8 mouse cellular contexts compared by ENCODE assay signal in the genomic region with DNA sequence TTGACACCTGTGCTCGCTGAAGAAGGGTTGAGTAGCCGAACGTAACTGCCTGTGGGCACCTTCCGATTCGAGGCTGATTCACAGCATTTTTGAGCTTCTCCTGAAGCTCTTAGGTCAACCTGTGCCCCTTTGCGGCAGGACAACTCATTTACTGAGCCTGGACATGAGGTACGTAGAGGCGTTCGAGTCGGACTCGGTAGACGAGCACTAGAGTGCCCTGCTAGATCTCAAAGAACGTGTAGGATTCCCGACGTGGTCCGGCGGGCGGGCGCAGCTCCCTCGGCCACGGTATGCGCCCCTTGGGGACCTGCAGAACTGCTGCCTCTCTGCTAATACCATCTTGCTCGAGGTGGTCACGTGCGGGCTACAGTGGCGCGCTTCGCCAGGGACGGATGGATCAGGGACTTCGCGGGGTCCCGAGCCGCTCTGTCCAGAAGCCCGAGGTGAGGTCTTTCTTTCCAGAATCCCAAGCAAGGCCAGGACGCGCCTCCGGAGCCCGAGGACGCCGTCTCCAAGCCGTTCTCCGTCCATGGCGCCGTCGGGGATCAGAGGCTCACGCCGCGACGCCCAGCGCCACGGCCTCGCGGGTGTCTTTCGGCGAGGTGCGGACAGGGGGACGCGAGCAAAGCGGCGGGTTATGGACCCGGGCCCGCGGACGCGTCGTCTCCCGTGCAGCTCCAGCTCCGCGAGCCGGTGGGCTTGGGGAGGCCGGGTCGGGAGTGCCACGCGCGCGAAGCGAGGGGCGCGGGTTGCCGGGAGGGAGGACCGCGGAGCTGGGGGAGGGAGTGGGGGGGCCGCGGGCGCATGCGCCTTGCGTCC. TPM values are rescaled to one million over a fixed set of nuclear protein-coding genes. Genes with fewer than 3 reads are reported as not detected.
A peak's percentile ranks its signal among the peaks of the same experiment; 100 is the strongest.
DNase-seq lines count a peak whose midpoint lies in the region; ATAC-seq and TF ChIP-seq lines count a peak whose summit lies in the region.

Sfmbt1 (plus strand) TSS at position 51 of the 819 bp plus-strand sequence.

- H3K4me1 ChIP-seq in heart, adult 2 months (ENCODE audit: control insufficient read depth, insufficient read depth, low read length) = peaks cover 4% of the 10 kb centered on the region
- H3K4me1 ChIP-seq in kidney, embryonic 16.5 days (ENCODE audit: insufficient read depth, low read length) = peaks cover 9% of the 10 kb centered on the region
- peaks cover 13% of the 10 kb centered on the region for H3K4me1 ChIP-seq in liver, embryonic 16.5 days (ENCODE audit: control insufficient read depth, low read depth, low read length)
- no peaks in the 10 kb centered on the region; the same call in 1 of the 2 replicates for H3K4me1 ChIP-seq in small intestine, adult 2 months (ENCODE audit: control insufficient read depth, insufficient read depth, insufficient read length, low read length)

- no peak for DNase-seq in cerebellum, adult 9-11 months
- DNase-seq in CD8-positive naive resting alpha-beta T cell, adult 2 months (ENCODE audit: low read depth in 2 of 2, low spot score in 2 of 2) = peak; percentile 3 to 59
- peak; percentile 89 to 90 for DNase-seq in cerebellum, postnatal 14 days
- DNase-seq in heart, adult 2 months = no peak

- H3K36me3 ChIP-seq in heart, adult 2 months (ENCODE audit: control insufficient read depth, insufficient read depth, low read length) = peaks cover 3% of the 10 kb centered on the region; the same call in 1 of the 2 replicates
- H3K36me3 ChIP-seq in kidney, embryonic 16.5 days (ENCODE audit: insufficient read depth, low read length) = no peaks in the 10 kb centered on the region
- H3K36me3 ChIP-seq in liver, embryonic 16.5 days (ENCODE audit: control insufficient read depth, insufficient read depth) = no peaks in the 10 kb centered on the region
- no peaks in the 10 kb centered on the region for H3K36me3 ChIP-seq in small intestine, adult 2 months (ENCODE audit: control insufficient read depth, insufficient read depth, low read length)

- H3K27me3 ChIP-seq in heart, adult 2 months (ENCODE audit: control insufficient read depth, insufficient read depth, low read length) = no peaks in the 10 kb centered on the region
- peaks cover 10% of the 10 kb centered on the region for H3K27me3 ChIP-seq in kidney, embryonic 16.5 days (ENCODE audit: insufficient read depth, low read length)
- H3K27me3 ChIP-seq in liver, embryonic 16.5 days (ENCODE audit: control insufficient read depth, insufficient read depth, low read depth, low read length) = peaks cover 10% of the 10 kb centered on the region
- peaks cover 5% of the 10 kb centered on the region; the same call in 1 of the 2 replicates for H3K27me3 ChIP-seq in small intestine, adult 2 months (ENCODE audit: control insufficient read depth, insufficient read depth, low read length)

- H3K79me2 ChIP-seq in heart, adult 2 months (replicated peaks; ENCODE audit: control insufficient read depth, insufficient read depth, low read length) = no peaks in the 10 kb centered on the region

- H3K4me2 ChIP-seq in kidney, embryonic 16.5 days (replicated peaks; ENCODE audit: low read depth, low read length) = peak within 1 kb of the TSS; percentile 96
- H3K4me2 ChIP-seq in liver, embryonic 16.5 days (ENCODE audit: low read depth, low read length) = peak within 1 kb of the TSS; percentile 99

- peak within 1 kb of the TSS; percentile 81 for H3K4me3 ChIP-seq in heart, adult 2 months
- H3K4me3 ChIP-seq in kidney, embryonic 16.5 days (ENCODE audit: low read length) = peak within 1 kb of the TSS; percentile 92
- peak within 1 kb of the TSS; percentile 95 for H3K4me3 ChIP-seq in liver, embryonic 16.5 days (ENCODE audit: low read depth, low read length)
- peak within 1 kb of the TSS; percentile 89 for H3K4me3 ChIP-seq in small intestine, adult 2 months (ENCODE audit: low read depth, low read length)

- 5% methylated on average over 86 of the region's 87 CpGs for WGBS in heart, adult 2 months
- 1% methylated on average over 72 of the region's 87 CpGs for WGBS in kidney, embryonic 16.5 days
- 3% methylated on average over 82 of the region's 87 CpGs for WGBS in liver, embryonic 16.5 days (ENCODE audit: insufficient replicate concordance)
- WGBS in small intestine, adult 2 months = 1% methylated on average over 84 of the region's 87 CpGs

- no peak for TF ChIP-seq POLR2A in heart, adult 2 months (IDR thresholded peaks at IDR 0.05; ENCODE audit: insufficient read depth, low read depth, low read length)
- no peak for TF ChIP-seq POLR2A in small intestine, adult 2 months (IDR thresholded peaks at IDR 0.05; ENCODE audit: low read depth, low read length)

- TF ChIP-seq EP300 in heart, adult 2 months (IDR thresholded peaks at IDR 0.05; ENCODE audit: insufficient read depth, low read depth, low read length) = no peak

- ATAC-seq in cerebellum, adult (ENCODE audit: insufficient number of reproducible peaks, low FRiP score, low TSS enrichment) = peak; percentile 31
- peak; percentile 57 for ATAC-seq in kidney, embryonic 16.5 days (ENCODE audit: low FRiP score, low TSS enrichment)
- ATAC-seq in liver, embryonic 16.5 days (ENCODE audit: low read depth) = peak; percentile 37

- peak within 1 kb of the TSS; percentile 93 for H3K9ac ChIP-seq in heart, adult 2 months (ENCODE audit: low read depth, low read length)
- H3K9ac ChIP-seq in kidney, embryonic 16.5 days (replicated peaks; ENCODE audit: low read length) = peak within 1 kb of the TSS; percentile 94
- peak within 1 kb of the TSS; percentile 90 for H3K9ac ChIP-seq in liver, embryonic 16.5 days (ENCODE audit: low read depth, low read length)

- no peaks in the 10 kb centered on the region for H3K9me3 ChIP-seq in kidney, embryonic 16.5 days (ENCODE audit: low read length)
- H3K9me3 ChIP-seq in liver, embryonic 16.5 days (replicated peaks; ENCODE audit: control insufficient read depth, low read length) = no peaks in the 10 kb centered on the region

- H3K27ac ChIP-seq in heart, adult 2 months = peak within 1 kb of the TSS; percentile 90
- peak within 1 kb of the TSS; percentile 86 for H3K27ac ChIP-seq in kidney, embryonic 16.5 days (ENCODE audit: low read length)
- peak within 1 kb of the TSS; percentile 89 for H3K27ac ChIP-seq in liver, embryonic 16.5 days (ENCODE audit: low read length)
- no peak within 1 kb of the TSS for H3K27ac ChIP-seq in small intestine, adult 2 months (ENCODE audit: insufficient read depth, low read depth, low read length)

- intact Hi-C loops in heart, adult 2 months (cut with DNase I) = loop anchor here (5.0 to 10.0 kb wide), 3 partner anchors 112 to 230 kb away; partner anchors contain the start of genes Itih1 and Tmem110

- no peak for TF ChIP-seq CTCF in heart, adult 2 months (IDR thresholded peaks at IDR 0.05)
- no peak for TF ChIP-seq CTCF in small intestine, adult 2 months (IDR thresholded peaks at IDR 0.05; ENCODE audit: extremely low read depth, insufficient read length, insufficient replicate concordance, low read depth, low read length)

RNA-seq across cellular contexts. Expression of gene Sfmbt1, which starts in this region (rescaled TPM):
- 10 to 100 TPM; 12.9 to 14.2 TPM for total RNA-seq in heart, adult 2 months (2021)
- 1.6 and 2.8 TPM in 2 replicates for polyA plus RNA-seq in heart, adult 2 months (2012; rRNA removed)
- polyA plus RNA-seq in kidney, embryonic 16.5 days (2015; fragmentation: Nextera tagmentation; extraction: Ambion mirVana) = 13.6 and 14.5 TPM in 2 replicates
- polyA plus RNA-seq in liver, embryonic 16.5 days (2015; fragmentation: Nextera tagmentation; extraction: Ambion mirVana) = 11.0 and 12.0 TPM in 2 replicates
- 0.28 and 0.62 TPM in 2 replicates for polyA plus RNA-seq in small intestine, adult 2 months (2012; rRNA removed)

Comparison
In these comparisons a context has a peak if more than half of its experiments do, and no peak if none do; other contexts are left out.
1. DNase-seq: peak in CD8-positive naive resting alpha-beta T cell, adult 2 months (2 of 2) and cerebellum, postnatal 14 days (2 of 2); none in cerebellum, adult 9-11 months (single experiment) and heart, adult 2 months (0 of 2).
2. Peak in every context shown above with its lines, with median percentiles within 50 percentile points of each other: ATAC-seq, H3K4me3 ChIP-seq and H3K9ac ChIP-seq.